Comparison of ENCODE assay signal across 10 mouse cellular contexts in genomic region chr11:80669934-80670333, GRCm38 (mm10).
DNase-seq lines count a peak whose midpoint lies in the region; ATAC-seq lines count a peak whose summit lies in the region.
"Had no signal": no experiment of that assay in that cellular context is flagged by ENCODE, and none has a peak within 500 bp of the region (broad histone marks: within the 10 kb centered on the region; RNA-seq: fewer than 3 reads in every experiment).

No protein-coding gene starts in this region.

- no peaks in the 10 kb centered on the region for H3K36me3 ChIP-seq in midbrain, embryonic 10.5 days
- no peaks in the 10 kb centered on the region for H3K36me3 ChIP-seq in midbrain, embryonic 11.5 days (ENCODE audit: control insufficient read depth, insufficient read depth, low read length)
- no peaks in the 10 kb centered on the region for H3K36me3 ChIP-seq in neural tube, embryonic 15.5 days
- H3K36me3 ChIP-seq in heart, embryonic 12.5 days: no peaks in the 10 kb centered on the region
- H3K36me3 ChIP-seq: limb, embryonic 13.5 days had no signal

- 0 out of 2 replicates have a peak overlapping the region, but pooled peaks have one; percentile 42 for H3K27ac ChIP-seq in midbrain, embryonic 10.5 days (replicated peaks)
- H3K27ac ChIP-seq in midbrain, embryonic 11.5 days (ENCODE audit: low read depth, low read length): no peak overlapping the region
- H3K27ac ChIP-seq in neural tube, embryonic 15.5 days (replicated peaks): peak overlapping the region; percentile 75
- H3K27ac ChIP-seq in heart, embryonic 12.5 days (ENCODE audit: poor library complexity, severe bottlenecking): no peak overlapping the region
- H3K27ac ChIP-seq: limb, embryonic 13.5 days had no signal

- intact Hi-C loops in heart, postnatal 25 days (cut with DNase I): loop anchor here (1.0 to 2.0 kb wide), 2 partner anchors 193 to 241 kb away; partner anchors contain the start of genes Cdk5r1 and Psmd11

- no peak overlapping the region for H3K4me2 ChIP-seq in midbrain, embryonic 11.5 days
- peak overlapping the region; percentile 22 for H3K4me2 ChIP-seq in neural tube, embryonic 15.5 days
- H3K4me2 ChIP-seq in heart, embryonic 12.5 days: no peak overlapping the region
- H3K4me2 ChIP-seq: heart, embryonic 11.5 days; limb, embryonic 13.5 days had no signal

- no peak for ATAC-seq in midbrain, embryonic 11.5 days (ENCODE audit: low FRiP score)
- peak; percentile 62; the same call in 1 of the 2 replicates for ATAC-seq in neural tube, embryonic 15.5 days (ENCODE audit: low FRiP score)
- no peak for ATAC-seq in heart, embryonic 12.5 days (ENCODE audit: insufficient number of reproducible peaks, low FRiP score)

- DNase-seq in midbrain, embryonic 10.5 days (ENCODE audit: low spot score): no peak
- no peak for DNase-seq in midbrain, embryonic 11.5 days (ENCODE audit: low spot score, missing footprints)
- peak; percentile 49 to 51 for DNase-seq in cerebellum, postnatal 25 days
- peak; percentile 59 for DNase-seq in layer of hippocampus, adult 9-11 months
- DNase-seq in spleen, postnatal 36 days (ENCODE audit: low spot score in 2 of 2): no peak
- no peak for DNase-seq in heart, postnatal 25 days (ENCODE audit: low spot score)

- no peak overlapping the region for H3K9ac ChIP-seq in midbrain, embryonic 11.5 days (ENCODE audit: low read length)
- no peak overlapping the region; the same call in 1 of the 2 replicates for H3K9ac ChIP-seq in neural tube, embryonic 15.5 days (replicated peaks)
- H3K9ac ChIP-seq in heart, embryonic 12.5 days: no peak overlapping the region
- H3K9ac ChIP-seq: limb, embryonic 13.5 days had no signal

- no peaks in the 10 kb centered on the region for H3K9me3 ChIP-seq in midbrain, embryonic 10.5 days (replicated peaks)
- H3K9me3 ChIP-seq in midbrain, embryonic 11.5 days (ENCODE audit: control insufficient read depth, low read length): no peaks in the 10 kb centered on the region
- no peaks in the 10 kb centered on the region for H3K9me3 ChIP-seq in neural tube, embryonic 15.5 days (replicated peaks)
- H3K9me3 ChIP-seq in heart, embryonic 12.5 days (replicated peaks): no peaks in the 10 kb centered on the region
- H3K9me3 ChIP-seq: limb, embryonic 13.5 days had no signal

- H3K27me3 ChIP-seq in midbrain, embryonic 10.5 days (ENCODE audit: low read depth, poor library complexity, severe bottlenecking): no peaks in the 10 kb centered on the region
- no peaks in the 10 kb centered on the region for H3K27me3 ChIP-seq in midbrain, embryonic 11.5 days (ENCODE audit: control insufficient read depth, insufficient read depth, low read length)
- H3K27me3 ChIP-seq in neural tube, embryonic 15.5 days (replicated peaks): no peaks in the 10 kb centered on the region
- H3K27me3 ChIP-seq in heart, embryonic 12.5 days (replicated peaks): no peaks in the 10 kb centered on the region
- H3K27me3 ChIP-seq: limb, embryonic 13.5 days had no signal

- WGBS in midbrain, embryonic 10.5 days: 79% methylated on average over 4 of the region's 4 CpGs
- WGBS in midbrain, embryonic 11.5 days: 78% methylated on average over 4 of the region's 4 CpGs
- 47% methylated on average over 4 of the region's 4 CpGs for WGBS in neural tube, embryonic 15.5 days
- WGBS in heart, embryonic 12.5 days: 65% methylated on average over 4 of the region's 4 CpGs

- no peaks in the 10 kb centered on the region for H3K4me1 ChIP-seq in midbrain, embryonic 10.5 days
- H3K4me1 ChIP-seq in midbrain, embryonic 11.5 days (ENCODE audit: control insufficient read depth, insufficient read depth, low read length): no peaks in the 10 kb centered on the region
- H3K4me1 ChIP-seq in neural tube, embryonic 15.5 days: peaks cover 8% of the 10 kb centered on the region; the same call in 1 of the 2 replicates
- no peaks in the 10 kb centered on the region for H3K4me1 ChIP-seq in heart, embryonic 12.5 days (replicated peaks)
- H3K4me1 ChIP-seq: limb, embryonic 13.5 days had no signal

- H3K4me3 ChIP-seq in midbrain, embryonic 10.5 days: no peak overlapping the region
- H3K4me3 ChIP-seq in midbrain, embryonic 11.5 days (ENCODE audit: low read depth, low read length): no peak overlapping the region
- H3K4me3 ChIP-seq in neural tube, embryonic 15.5 days (replicated peaks): no peak overlapping the region
- no peak overlapping the region for H3K4me3 ChIP-seq in heart, embryonic 12.5 days
- H3K4me3 ChIP-seq: limb, embryonic 13.5 days had no signal

Comparison
In these comparisons a context has a peak if more than half of its experiments do, and no peak if none do; other contexts are left out.
1. H3K27ac ChIP-seq: peak in midbrain, embryonic 10.5 days (single experiment) and neural tube, embryonic 15.5 days (single experiment); none in midbrain, embryonic 11.5 days (single experiment) and heart, embryonic 12.5 days (single experiment).
2. DNase-seq: peak in cerebellum, postnatal 25 days (2 of 2) and layer of hippocampus, adult 9-11 months (single experiment); none in midbrain, embryonic 10.5 days (single experiment), midbrain, embryonic 11.5 days (single experiment), spleen, postnatal 36 days (0 of 2) and heart, postnatal 25 days (single experiment).